Mouse (Mus musculus) kidney, adult 8-10 months (tissue): Measurements from ENCODE around the gene Trnt1.
A peak's percentile ranks its signal among the peaks of the same experiment; 100 is the strongest.

ENCODE experiments used
- DNase-seq, 2 experiments: peaks; one replicate each; pipeline ENCODE4 v3.0.0; 2022

Trnt1 gene

DNA sequence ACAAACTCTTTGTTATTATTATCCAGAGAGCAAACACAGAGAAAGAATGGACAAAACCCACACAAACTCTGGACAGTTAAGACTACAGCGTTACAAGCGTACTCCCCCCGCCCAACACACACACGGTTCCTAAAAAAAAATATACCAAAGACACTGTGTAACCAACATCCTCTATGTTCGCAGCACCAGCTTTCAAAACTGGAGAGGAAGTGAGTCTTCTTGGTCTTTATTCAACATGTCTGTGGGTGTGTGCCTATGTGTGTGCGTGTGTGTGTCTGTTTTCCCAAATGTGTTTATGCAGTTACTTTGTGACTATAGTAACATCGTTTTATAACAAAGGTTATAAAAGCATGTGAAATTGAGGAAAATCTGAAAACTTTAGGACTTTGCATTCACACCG, 22.5 kb downstream of the Trnt1 start:
- DNase-seq: no peak

DNA sequence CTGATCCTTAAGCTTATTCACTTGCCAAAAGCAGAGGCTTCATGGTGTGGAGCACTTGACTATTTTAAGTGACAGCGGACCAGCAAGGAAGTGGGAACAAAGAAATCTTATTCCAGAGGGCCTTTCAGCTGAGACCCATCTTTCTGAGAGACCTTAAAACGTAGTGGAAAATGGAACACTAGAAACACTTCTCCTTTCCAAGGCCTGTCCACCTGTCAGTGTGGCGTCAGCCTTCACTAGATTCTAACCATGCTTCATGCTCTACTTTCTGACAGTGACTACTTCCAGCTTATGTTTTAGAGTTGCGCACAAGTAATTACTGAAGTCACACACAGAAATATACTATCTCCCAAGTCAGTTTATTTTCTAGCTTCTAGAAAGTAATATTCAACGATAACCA, 23.6 kb downstream of the Trnt1 start:
- DNase-seq: no peak

DNA sequence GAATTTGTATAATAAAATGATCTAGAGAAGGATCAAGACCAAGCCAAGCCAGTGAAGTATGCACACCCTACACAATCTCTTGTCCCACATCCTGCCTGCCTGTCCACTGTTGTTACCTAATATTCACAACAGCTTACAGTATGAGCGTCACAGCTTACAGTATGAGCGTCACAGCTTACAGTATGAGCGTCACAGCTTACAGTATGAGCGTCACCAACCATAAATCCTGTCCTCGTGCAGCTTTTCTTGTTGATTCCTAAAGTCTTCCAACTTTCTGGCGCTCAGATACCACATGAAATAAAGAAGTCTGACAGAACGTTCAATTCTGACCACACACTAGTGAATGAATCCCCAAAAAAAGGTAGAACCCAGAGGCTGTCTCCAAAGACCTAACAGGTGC, 24.2 kb downstream of the Trnt1 start:
- DNase-seq: no peak

DNA sequence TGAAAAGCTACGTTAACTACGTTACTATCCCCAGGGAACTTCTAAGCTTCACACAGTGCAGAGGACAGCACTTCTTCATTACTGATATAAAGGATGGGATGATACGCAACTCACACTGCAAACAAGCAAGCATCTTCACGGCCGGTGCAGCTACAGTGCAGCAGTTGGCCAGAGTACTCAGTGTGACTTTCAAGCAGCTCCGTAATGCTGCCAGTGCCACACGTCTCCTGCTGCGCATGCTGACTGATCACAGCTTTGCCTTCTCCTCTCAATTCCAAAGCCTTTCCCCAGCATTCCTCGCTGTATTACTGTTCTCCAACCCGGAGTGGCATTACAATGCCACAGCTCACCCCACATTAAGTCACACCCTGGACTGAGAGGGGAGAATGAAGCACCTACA, 24.7 kb downstream of the Trnt1 start:
- no peak for DNase-seq

DNA sequence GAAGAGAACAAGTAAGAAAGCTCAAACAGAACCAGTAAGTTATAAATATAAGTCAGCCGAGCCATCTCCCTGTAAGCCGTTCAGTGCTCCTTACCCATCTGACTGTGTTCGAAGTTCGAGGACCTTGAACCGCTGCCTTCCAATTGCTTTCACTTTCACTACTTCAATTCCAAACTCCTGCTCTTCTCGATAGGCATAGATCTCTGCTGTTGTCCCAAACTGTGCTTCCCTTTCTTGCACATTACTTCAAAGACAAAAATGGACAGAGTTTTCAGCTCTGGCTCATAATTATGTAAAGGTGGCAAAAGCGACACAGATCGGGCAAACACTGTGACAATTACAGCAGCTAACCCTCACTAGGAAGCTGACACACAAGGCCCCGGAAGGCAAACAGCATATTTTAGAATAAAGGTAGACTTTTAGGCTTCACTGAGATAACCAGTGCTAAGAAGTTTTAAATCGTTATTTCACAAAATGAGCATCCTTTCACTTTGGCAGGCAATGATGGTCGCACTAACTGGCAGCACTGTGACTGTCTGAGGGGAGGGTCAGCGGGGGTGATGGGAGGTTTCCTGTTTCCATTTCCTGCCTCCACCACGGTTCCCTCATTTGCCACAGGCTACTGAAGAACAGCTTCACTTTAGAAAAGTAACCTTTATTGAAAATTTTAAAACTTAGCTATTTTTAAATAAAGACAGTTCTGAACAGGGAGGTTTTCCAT, 25.3 kb downstream of the Trnt1 start:
- DNase-seq: no peak

DNA sequence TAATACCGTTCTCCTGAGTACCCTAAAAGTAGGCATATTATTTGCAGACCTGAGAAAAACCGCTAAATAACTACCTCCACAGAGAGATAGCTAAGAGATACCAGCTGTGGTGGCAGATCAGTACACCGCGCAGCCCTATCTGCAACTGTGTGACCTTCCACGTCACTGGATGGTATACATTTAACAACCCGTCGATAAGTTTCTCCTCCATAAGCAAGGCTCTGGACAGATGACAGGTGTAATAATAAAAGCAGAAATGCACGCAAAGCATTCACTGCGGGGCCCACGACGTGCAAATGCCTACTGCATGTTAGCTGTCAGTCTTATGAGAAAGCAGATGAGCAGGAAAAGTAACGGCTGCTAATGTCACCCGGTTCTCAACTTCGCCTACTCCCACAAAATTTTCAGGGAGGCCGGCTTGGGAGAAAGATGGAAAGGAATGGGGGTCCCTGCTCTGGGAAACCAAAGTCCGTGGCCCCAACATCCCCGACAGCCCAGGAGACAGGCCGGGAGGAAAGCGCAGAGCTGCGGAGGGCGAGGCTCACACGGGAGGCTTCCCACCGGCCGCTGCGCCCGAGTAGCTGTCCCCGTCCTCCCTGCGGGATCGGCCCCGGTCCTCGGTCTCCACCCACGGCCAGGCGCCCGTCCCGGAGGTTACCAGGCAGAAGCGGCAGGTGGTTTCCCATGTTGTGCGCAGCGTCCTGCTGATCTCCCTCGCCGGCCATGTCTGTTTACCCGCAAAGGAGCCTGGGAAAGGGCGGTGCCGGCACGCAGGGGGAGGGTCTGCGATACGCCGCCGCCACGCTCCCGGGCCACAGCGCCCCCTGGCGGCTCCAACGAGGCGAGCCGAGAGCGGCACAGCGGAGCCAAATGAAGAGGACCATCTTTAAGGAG, 30.7 kb downstream of the Trnt1 start, which contains the start of gene Crbn:
Gene Crbn (minus strand): TSS at position 745 of the 894 bp plus-strand sequence.
- DNase-seq: peak; percentile 86 to 91

DNA sequence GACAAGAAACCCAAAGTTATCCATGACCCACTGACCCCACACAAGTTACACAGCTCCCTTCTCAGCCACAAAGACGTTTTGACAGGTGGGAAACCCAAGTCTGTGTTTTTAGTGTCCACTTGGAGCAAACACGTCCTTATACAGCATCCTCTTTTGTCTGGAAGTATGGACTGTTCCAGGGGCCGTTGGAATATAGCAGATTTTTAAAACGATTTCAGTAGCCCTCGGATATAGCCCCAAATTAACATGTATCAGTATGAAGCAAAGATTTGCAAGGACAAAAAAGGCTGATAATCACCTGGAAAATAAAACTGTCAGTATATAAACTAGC, 31.3 kb downstream of the Trnt1 start:
- DNase-seq: no peak

DNA sequence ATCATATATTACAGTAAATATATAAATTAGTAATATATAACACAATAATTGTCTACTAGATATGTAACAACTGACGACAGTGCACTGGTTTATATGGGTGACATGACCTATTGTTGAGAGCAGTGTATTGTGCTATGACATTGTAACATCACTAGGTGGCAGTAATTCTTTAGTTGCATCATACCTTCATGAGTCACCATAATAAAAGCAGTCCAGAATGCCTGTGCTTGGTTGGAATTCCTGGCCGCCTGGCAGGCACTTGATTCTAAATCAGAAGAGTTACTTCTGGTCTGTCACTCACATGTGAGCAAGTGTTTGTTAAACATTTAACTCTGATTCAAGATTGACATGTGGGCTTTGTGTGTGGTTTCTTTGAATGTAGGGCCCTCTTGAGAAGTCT, 36.0 kb downstream of the Trnt1 start:
- DNase-seq: peak; percentile 31 to 47

DNA sequence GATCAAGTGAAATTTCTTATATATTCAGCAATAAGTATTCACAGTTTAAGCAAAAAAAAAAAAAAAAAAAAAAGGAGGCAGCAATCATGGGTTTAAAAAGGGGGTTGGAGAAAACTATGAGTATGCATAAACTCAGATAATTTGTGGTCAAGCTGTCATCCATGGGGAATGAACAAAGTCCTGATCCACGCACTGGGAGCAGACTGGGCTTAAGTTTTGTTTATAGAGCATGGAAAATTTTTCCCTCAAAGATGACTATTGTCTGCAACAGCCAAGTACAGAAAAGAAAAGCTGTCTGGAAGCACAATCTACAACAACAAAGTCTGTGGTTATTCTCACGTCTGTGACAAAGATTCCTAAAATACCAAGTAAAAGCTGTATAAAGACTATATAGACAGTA, 40.2 kb downstream of the Trnt1 start:
- DNase-seq: no peak

DNA sequence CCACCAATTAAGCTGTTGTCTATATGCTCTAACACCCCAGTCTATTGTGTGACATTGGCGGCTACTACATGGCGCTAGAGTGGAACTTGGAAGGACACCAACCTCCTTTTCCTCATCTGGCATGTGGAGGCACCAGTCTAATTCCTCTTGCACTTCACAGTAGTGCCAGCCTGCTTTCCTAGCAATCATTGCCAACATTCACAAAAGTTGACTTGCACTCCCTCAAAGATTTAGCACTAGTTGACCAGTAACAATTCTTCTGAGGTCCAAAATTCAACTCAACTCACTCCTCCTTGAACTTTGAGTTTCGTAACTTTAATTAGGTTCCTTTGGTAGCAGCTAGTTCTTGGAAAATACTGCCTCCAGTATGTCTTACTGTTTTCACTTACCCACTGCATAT, 41.8 kb downstream of the Trnt1 start:
- DNase-seq: peak; percentile 25 to 54

DNA sequence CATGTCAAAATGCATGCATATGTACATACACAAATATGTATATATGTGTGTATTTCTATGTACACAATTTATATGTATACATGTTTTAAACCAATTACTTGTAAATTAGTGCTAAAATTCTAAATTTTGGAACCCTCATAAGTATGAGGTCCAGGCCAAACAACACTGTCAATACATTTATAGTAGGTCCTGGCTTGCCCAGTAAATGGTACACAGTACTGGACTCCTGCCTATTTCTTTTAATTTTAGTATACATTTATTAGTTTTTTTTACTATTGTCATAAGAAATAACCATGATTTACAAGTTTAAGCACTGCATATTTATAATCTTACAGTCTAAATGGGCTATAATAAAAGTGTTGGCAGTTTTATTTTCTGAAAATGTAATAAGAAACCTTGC, 50.3 kb downstream of the Trnt1 start:
- no peak for DNase-seq

DNA sequence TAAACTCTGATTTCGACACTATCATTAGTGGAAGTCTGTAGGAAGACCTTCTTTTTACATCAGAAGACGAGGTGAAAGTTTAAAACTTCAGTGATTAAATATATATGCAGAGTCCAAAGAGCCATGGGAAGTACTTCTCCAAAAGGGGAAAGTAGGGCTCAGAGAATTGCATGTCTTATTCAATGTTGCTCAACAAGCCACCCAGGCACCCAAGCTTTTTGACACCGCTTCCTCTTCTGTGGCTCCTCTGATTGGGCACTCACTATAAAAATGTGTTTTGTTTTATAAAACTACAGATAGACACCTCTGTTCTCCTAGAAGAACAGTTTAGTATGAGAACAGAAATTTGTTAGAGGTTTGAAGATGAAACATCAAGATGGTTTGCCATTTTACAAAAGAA, 51.0 kb downstream of the Trnt1 start:
- DNase-seq: no peak

DNA sequence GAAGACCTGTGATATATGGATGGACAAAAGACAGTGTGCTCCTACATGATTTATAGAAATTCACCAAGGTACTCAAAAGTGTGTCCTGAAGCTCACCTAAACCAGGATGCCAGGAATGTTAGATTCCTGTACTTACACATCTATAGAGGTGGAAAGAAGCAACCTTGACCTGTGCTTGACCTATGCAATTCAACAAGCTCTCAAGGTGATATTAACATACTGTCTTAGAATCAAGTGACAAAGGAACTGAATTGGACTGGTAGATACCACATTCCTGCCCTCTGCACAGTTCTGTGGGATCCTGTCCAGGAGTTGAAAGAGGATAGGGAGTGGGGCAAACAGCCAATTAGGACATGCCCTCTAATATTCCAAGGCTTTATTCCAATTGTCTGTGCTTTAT, 51.6 kb downstream of the Trnt1 start:
- no peak for DNase-seq

DNA sequence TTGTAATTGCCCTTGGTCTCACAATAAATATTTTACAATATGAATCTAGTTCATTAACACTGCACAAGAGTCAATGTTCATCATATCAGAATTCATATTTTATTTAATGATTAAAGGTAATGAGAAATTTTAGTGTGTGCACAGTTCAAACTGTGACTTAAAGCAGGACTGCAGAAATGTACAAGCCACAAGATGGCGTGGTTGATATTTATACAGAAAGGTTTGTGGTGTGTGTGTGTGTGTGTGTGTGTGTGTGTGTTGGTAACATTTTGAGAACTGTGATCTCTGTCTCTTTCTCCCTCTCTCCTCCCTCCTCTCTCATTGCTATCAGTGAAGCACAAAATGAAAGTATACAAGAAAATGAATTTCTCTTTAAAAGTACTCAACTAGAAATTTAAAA, 53.4 kb downstream of the Trnt1 start:
- DNase-seq: peak in 1 of 2 experiments; percentile 6
